Mouse (Mus musculus) layer of hippocampus, adult 9-11 months (tissue): ENCODE results near the gene BC035044.
"Not testable (repeated sequence)": the region's sequence is repeated elsewhere in the genome, so short reads cannot be mapped to it uniquely, and the experiment has no call there.

ENCODE experiments used
- DNase-seq: peaks from one replicate; pipeline ENCODE4 v3.0.0; 2022

BC035044 gene

GRCm38 (mm10) chr6:128849902-128850301 lies 41.0 kb downstream of the BC035044 start:
- DNase-seq: no peak

GRCm38 (mm10) chr6:128847401-128847800 lies 43.5 kb downstream of the BC035044 start:
- DNase-seq: no peak

GRCm38 (mm10) chr6:128845998-128846542 lies 44.9 kb downstream of the BC035044 start:
- DNase-seq: no peak

- DNase-seq: peak; percentile 90
These were observed 45.5 kb downstream of the BC035044 start for GRCm38 (mm10) chr6:128845319-128845979.

- DNase-seq: no peak
These were observed 46.3 kb downstream of the BC035044 start for GRCm38 (mm10) chr6:128844586-128845080.

- peak; percentile 29 for DNase-seq
These were observed 46.8 kb downstream of the BC035044 start for GRCm38 (mm10) chr6:128844131-128844530.

GRCm38 (mm10) chr6:128843479-128843992 lies 47.4 kb downstream of the BC035044 start:
- peak; percentile 75 for DNase-seq

- peak; percentile 94 for DNase-seq
These were observed 47.9 kb downstream of the BC035044 start for GRCm38 (mm10) chr6:128842945-128843478.

GRCm38 (mm10) chr6:128842356-128842944 lies 48.5 kb downstream of the BC035044 start:
- no peak for DNase-seq

- no peak for DNase-seq
These were observed 49.4 kb downstream of the BC035044 start for GRCm38 (mm10) chr6:128841327-128842089.

GRCm38 (mm10) chr6:128840669-128841068 lies 50.3 kb downstream of the BC035044 start:
- not testable (repeated sequence) for DNase-seq

GRCm38 (mm10) chr6:128839921-128840320 lies 51.0 kb downstream of the BC035044 start:
- no peak for DNase-seq

GRCm38 (mm10) chr6:128839266-128839771 lies 51.6 kb downstream of the BC035044 start:
- peak; percentile 75 for DNase-seq

- peak; percentile 90 for DNase-seq
These were observed 52.3 kb downstream of the BC035044 start for GRCm38 (mm10) chr6:128838342-128839265.

GRCm38 (mm10) chr6:128837454-128838341 lies 53.2 kb downstream of the BC035044 start:
- DNase-seq: no peak

- no peak for DNase-seq
These were observed 54.0 kb downstream of the BC035044 start for GRCm38 (mm10) chr6:128836955-128837334.

GRCm38 (mm10) chr6:128836191-128836954 lies 54.6 kb downstream of the BC035044 start:
- DNase-seq: no peak

- no peak for DNase-seq
These were observed 55.4 kb downstream of the BC035044 start for GRCm38 (mm10) chr6:128835571-128835970.

- DNase-seq: no peak
These were observed 57.9 kb downstream of the BC035044 start for GRCm38 (mm10) chr6:128833046-128833445.

GRCm38 (mm10) chr6:128829837-128830236 lies 61.1 kb downstream of the BC035044 start:
- DNase-seq: no peak
